Mouse (Mus musculus): ENCODE measurements around the gene Clmn. TPM values are rescaled to one million over a fixed set of nuclear protein-coding genes. Genes with fewer than 3 reads are reported as not detected.

Gene Clmn
- total and polyA plus RNA-seq, 3 experiments = not detected

DNA sequence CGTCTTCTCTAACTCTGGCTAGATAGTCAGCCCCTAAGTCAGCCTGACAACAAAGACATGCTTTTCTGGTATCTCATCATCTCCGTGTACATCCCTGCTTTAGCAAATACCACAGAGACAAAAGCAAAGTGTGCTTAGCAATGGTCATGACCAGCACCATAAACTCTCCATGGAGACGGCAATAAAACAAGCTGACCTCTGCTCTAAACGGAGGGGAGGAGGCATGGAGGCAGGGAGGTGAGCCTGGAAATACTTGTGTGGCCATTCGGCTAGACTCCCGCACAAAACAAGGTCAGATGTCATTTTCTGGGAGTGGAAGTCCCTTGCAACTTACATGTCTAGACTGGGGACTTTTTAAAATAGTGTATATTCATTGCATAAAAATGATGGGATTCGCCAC is 9.3 kb downstream of the Clmn start:
- DNase-seq (ENCODE audit: low read depth, low spot score) = no peak
- H3K27ac ChIP-seq (ENCODE audit: control insufficient read depth, low read depth, low read length) = no peak overlapping the region
- no peaks in the 10 kb centered on the region for H3K9me3 ChIP-seq (replicated peaks; ENCODE audit: insufficient read depth, low read length)
- no peaks in the 10 kb centered on the region for H3K27me3 ChIP-seq (ENCODE audit: control insufficient read depth in 1 of 2, insufficient read depth in 2 of 2, low read length in 2 of 2)
- TF ChIP-seq BHLHE40 (IDR thresholded peaks at IDR 0.05; ENCODE audit: borderline replicate concordance, low read depth, low read length) = no peak
- no peak for TF ChIP-seq MAFK (IDR thresholded peaks at IDR 0.05; ENCODE audit: borderline replicate concordance, low read depth, low read length)
- TF ChIP-seq USF2 (IDR thresholded peaks at IDR 0.05; ENCODE audit: borderline replicate concordance in 1 of 2, insufficient read depth in 1 of 2, low read depth in 1 of 2, low read length in 2 of 2) = no peak
- no peak for TF ChIP-seq ZC3H11A (IDR thresholded peaks at IDR 0.05; ENCODE audit: low read depth, low read length)
- no peak for TF ChIP-seq USF1 (IDR thresholded peaks at IDR 0.05; ENCODE audit: low read depth, low read length)
- TF ChIP-seq POLR2A (IDR thresholded peaks at IDR 0.05; ENCODE audit: control insufficient read depth in 1 of 2, insufficient read depth in 1 of 2, low read depth in 1 of 2, low read length in 2 of 2, poor library complexity in 1 of 2) = no peak
- TF ChIP-seq JUND (IDR thresholded peaks at IDR 0.05; ENCODE audit: low read depth, low read length) = no peak
- TF ChIP-seq MYC (IDR thresholded peaks at IDR 0.05; ENCODE audit: low read depth, low read length) = no peak
- TF ChIP-seq ZNF384 (IDR thresholded peaks at IDR 0.05; ENCODE audit: low read depth, low read length) = no peak
- no peak for TF ChIP-seq RAD21 (IDR thresholded peaks at IDR 0.05; ENCODE audit: low read depth, low read length)
- no peak for TF ChIP-seq ETS1 (IDR thresholded peaks at IDR 0.05; ENCODE audit: low read depth, low read length)
- no peak for TF ChIP-seq E2F4 (IDR thresholded peaks at IDR 0.05; ENCODE audit: borderline replicate concordance, low read depth, low read length)
- no peak for TF ChIP-seq RCOR1 (IDR thresholded peaks at IDR 0.05; ENCODE audit: low read depth, low read length)
- no peak for TF ChIP-seq CHD1 (IDR thresholded peaks at IDR 0.05; ENCODE audit: low read depth, low read length)
- H3K4me3 ChIP-seq (ENCODE audit: control insufficient read depth in 1 of 2, insufficient read depth in 1 of 2, low read depth in 2 of 2, low read length in 2 of 2) = no peak overlapping the region
- no peaks in the 10 kb centered on the region for H3K36me3 ChIP-seq (ENCODE audit: control insufficient read depth in 1 of 2, insufficient read depth in 2 of 2, low read length in 2 of 2)
- no peaks in the 10 kb centered on the region for H3K4me1 ChIP-seq (ENCODE audit: control insufficient read depth in 1 of 2, insufficient read depth in 2 of 2, low read length in 2 of 2)
- no peak overlapping the region for H3K9ac ChIP-seq (ENCODE audit: control insufficient read depth, low read depth, low read length, poor library complexity, severe bottlenecking)
- H3K79me2 ChIP-seq (ENCODE audit: control insufficient read depth, insufficient read depth, low read length, poor library complexity) = no peaks in the 10 kb centered on the region

DNA sequence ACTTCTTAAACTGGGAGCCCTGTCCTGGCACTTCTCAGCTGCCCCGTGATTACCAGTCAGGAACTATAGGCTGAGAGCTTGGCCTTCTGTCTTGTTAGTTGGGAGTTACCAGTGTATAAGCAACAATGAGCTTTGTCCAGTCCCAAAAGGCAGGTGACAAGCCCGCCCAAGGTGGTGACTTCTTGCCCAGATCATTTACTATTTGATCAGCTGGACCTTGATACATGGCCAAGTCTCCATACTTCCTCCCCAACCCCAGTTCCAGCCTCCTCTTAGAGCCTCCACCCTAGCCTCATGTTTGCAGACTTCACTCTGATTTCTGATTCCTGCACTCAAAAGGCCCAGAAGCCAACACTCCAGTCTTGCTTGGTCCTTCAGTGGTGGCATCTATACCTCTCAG is 10.1 kb downstream of the Clmn start:
- no peak for DNase-seq (ENCODE audit: low read depth, low spot score)
- Histone ChIP-seq H3K9me3 (replicated peaks; ENCODE audit: insufficient read depth, low read length) (no peaks in the 10 kb centered on the region), H3K36me3 (ENCODE audit: control insufficient read depth in 1 of 2, insufficient read depth in 2 of 2, low read length in 2 of 2) (no peaks in the 10 kb centered on the region), H3K27me3 (ENCODE audit: control insufficient read depth in 1 of 2, insufficient read depth in 2 of 2, low read length in 2 of 2) (no peaks in the 10 kb centered on the region), H3K79me2 (ENCODE audit: control insufficient read depth, insufficient read depth, low read length, poor library complexity) (no peaks in the 10 kb centered on the region), H3K4me1 (ENCODE audit: control insufficient read depth in 1 of 2, insufficient read depth in 2 of 2, low read length in 2 of 2) (no peaks in the 10 kb centered on the region), H3K9ac (ENCODE audit: control insufficient read depth, low read depth, low read length, poor library complexity, severe bottlenecking) (no peak overlapping the region), H3K4me3 (ENCODE audit: control insufficient read depth in 1 of 2, insufficient read depth in 1 of 2, low read depth in 2 of 2, low read length in 2 of 2) (no peak overlapping the region), H3K27ac (ENCODE audit: control insufficient read depth, low read depth, low read length) (no peak overlapping the region)
- no peak for TF ChIP-seq CHD1 (IDR thresholded peaks at IDR 0.05; ENCODE audit: low read depth, low read length)
- no peak for TF ChIP-seq CHD2 (IDR thresholded peaks at IDR 0.05; ENCODE audit: low read length)
- no peak for TF ChIP-seq ELF1 (IDR thresholded peaks at IDR 0.05; ENCODE audit: low read depth, low read length)
- TF ChIP-seq SMC3 (IDR thresholded peaks at IDR 0.05; ENCODE audit: low read depth, low read length) = no peak
- no peak for TF ChIP-seq USF1 (IDR thresholded peaks at IDR 0.05; ENCODE audit: low read depth, low read length)
- no peak for TF ChIP-seq GATA1 (IDR thresholded peaks at IDR 0.05; ENCODE audit: low read depth, low read length)
- no peak for TF ChIP-seq EP300 (IDR thresholded peaks at IDR 0.05; ENCODE audit: low read depth in 1 of 2, low read length in 2 of 2)
- no peak for TF ChIP-seq NELFE (IDR thresholded peaks at IDR 0.05; ENCODE audit: low read depth, low read length)
- TF ChIP-seq JUND (IDR thresholded peaks at IDR 0.05; ENCODE audit: low read depth, low read length) = no peak
